Mouse (Mus musculus) yolk sac, embryonic 10.5 days (tissue): ENCODE measurements around the gene Fam234b.

Experiments used
- DNase-seq: peaks from one replicate; pipeline ENCODE4 v3.0.0-alpha.2; 2017; ENCODE audit warnings: low spot score

The Fam234b gene

DNA sequence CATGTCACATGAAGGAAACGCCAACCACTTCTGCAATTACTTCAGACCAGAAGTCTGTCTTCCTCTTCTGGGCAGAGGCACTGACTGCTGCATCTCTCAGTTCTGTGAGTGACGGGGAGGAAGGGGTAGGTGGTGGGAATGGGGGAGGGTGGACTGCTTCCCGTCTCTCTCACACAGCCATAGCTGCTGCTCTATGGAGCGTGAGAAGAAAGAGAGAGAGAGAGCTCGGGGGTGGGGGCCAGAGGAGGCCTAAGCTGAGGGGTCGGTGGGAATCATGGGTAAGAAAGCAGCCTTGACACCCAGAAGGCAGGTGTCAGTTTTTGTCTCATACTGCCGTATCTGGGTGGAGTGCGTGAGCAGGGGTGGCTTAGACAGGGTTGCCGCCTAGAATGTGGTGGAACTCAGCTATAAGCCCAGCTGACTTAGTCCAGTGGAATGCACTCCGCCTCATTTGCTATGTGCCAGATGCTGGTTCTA is 30.7 kb downstream of the Fam234b start:
- no peak for DNase-seq

DNA sequence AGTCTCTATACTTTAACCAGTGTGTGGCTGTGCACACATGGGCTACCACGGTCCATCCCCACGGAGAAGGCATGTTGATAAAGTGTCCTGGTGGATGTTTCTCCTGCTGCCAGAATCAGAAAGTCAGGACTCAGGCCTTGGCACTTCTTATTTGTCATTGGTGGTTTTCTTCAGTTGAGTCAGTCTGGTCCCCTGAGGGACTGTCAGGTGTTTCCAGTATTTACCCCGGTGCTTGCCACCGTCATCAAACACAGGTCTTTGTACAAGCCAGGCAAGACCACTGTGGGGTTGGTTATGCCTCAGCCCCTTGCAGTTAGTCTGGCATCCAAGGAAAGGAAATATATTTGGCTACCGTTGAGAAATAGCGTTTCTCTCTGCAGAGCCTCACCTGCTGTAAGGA is 32.8 kb downstream of the Fam234b start:
- no peak for DNase-seq

DNA sequence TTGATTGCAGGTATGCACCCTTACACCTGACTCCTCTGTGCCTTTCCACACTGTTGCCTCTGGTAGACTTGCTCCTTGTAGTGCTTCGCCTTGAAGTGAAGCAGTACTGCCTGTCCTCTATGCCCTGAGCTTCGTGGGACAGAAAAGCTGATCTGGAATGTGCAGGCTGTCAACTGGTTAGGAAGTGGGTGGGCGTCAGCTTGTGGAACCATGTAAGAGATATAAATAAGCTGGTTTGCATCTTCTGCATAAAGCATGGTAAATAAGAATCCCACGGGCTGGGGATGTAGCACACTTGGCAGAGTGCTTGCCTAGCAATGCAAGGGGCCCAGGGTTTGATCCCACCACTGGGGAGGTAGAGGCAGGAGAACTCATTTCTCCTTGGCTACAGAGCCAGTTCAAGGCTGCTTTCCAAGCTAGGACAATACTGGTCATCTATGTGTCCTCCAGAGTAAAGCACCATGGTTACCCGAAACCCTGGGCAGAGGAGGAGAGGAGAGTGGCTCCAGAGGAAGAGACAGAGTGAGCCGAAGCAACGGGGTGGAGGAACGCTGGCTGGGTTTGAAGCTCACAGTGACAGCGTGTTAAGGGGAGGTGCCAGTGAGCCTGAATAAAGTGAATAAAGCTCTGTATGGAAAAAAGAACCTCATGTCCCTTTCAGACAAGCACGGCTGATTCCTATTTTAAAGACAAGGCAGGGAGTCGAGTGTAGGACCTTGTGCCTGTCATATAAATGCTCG is 34.8 kb downstream of the Fam234b start:
- DNase-seq = no peak

DNA sequence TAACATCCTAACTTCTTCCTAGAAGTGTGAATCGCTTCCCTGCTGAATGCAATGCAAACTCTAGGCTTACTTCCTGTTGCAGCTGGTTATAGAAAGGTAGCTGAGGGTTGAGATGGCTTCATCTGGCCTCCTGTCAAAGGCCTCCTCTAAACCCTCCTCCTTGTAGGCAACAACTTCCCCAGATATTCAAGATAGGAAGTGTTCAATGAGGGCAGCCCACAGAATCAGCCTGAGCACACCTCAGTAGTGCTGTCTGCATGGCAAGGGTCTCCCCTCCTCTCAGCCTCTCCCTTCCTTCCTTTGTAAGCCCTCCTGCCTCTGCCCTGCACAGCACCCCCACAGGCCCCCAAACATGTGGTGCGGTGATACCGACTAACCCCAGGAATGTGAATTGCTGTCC is 38.0 kb downstream of the Fam234b start:
- no peak for DNase-seq

DNA sequence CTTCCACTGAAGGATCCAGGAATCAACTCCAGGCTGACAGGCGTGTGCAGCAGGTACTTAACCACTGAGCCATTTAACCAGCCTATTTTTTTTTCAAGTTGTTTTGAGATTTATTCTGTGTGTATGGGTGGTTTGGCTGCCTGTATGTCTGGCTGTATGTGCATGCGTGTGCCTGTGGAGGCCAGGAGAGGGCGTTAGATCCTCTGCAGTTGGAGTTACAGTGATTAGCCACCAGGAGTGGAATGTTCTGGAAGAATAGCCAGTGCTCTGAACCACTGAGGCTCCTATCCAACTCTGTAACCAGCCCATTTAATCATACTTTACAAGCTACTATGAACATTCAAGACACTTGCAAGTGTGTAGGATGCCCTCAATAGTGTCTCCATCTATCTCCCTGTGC is 38.8 kb downstream of the Fam234b start:
- DNase-seq = no peak

DNA sequence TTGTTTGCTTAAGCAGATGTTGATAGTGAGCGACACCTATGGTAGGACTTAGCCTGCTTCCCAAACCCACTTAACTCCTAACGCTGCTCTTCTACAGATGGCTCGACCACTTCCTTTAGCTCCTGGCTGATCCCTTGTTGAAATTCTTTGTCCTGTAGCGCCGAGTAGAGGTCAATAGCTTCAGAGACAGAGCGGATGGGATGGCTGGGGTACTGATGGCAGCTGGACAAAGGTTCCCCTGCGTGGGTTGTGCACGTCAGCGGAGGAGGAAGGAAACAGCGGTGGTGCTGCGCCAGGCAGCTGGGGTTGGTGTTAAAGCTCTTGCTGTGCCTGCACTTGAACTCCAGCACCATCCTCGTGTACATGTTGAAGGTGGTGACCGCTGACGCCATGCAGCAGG is 39.5 kb downstream of the Fam234b start:
- DNase-seq = no peak

DNA sequence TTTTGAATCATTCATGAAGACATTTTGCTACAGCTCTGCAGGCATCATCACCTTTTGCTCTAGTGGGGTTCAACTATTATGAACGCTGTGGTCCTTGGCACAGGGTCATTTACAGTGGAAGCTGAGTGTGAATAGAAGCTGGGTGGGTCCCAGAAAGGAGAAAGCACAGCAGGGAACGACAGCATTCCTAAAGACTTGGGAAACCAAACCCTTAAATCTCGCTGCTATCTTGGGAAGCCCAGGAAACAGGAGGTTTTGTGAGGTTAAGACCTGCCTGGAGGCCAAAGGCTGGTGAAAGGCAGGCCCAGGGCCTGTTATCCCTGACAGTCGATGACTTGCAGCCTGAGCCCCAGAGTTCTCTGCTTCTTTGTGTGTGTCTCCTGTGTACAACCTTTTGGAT is 40.4 kb downstream of the Fam234b start:
- DNase-seq = no peak

DNA sequence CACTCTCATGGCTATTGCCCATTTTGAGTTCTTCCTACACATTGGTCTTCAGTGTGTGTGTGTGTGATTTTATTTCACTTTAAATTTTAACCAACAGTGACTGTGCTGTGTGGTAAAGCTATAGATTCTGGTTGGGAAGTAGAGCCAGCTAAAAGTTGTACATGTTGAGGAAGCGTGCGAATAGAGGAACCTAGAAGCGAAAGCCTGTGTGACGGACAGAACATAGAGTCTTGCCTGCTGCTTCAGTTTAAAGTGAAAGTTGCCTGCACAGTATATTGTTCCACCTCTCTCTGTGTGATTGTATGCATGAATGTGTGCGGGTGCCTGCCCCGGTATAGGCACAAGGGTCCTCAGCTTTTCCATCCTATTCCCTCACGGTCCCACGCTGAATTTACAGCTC is 42.6 kb downstream of the Fam234b start:
- DNase-seq = no peak

DNA sequence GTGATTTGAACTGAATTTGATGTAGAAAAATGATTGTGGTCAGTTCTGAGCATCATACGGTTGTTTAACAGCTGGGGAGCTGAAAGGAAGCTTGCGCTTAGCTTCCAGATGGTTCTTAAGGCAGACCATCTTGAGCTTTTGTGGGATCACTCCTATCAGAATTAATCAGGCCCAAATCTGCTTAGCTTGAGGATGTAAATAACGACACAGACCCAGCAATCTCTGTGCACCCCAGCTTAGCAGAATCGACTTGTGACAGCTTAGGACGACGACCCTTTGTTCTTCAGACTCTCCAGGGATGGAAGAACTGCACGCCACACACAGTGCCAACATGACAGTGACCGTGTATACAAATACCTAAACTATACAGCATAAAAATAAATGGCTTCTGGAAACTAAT is 47.8 kb downstream of the Fam234b start:
- DNase-seq = no peak

DNA sequence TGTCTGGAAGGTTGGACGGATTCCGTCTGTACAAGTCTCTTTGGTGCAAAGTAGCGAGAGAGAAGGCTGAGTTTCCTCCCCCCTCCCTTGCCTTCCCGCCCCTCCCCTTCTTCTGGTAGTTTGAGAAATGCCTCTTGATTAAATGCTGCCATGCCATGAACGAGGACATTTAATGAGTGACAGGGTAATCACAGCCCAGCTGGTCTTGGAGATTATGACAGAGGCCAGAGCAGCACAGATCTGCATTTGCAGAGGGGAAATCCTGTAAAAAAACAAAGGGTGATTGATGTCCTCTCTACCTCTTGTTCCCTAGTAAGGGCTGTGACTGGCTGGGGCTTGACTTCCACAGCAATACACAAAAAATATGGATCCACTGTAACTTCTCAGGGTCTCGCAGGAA is 50.1 kb downstream of the Fam234b start:
- DNase-seq = no peak

DNA sequence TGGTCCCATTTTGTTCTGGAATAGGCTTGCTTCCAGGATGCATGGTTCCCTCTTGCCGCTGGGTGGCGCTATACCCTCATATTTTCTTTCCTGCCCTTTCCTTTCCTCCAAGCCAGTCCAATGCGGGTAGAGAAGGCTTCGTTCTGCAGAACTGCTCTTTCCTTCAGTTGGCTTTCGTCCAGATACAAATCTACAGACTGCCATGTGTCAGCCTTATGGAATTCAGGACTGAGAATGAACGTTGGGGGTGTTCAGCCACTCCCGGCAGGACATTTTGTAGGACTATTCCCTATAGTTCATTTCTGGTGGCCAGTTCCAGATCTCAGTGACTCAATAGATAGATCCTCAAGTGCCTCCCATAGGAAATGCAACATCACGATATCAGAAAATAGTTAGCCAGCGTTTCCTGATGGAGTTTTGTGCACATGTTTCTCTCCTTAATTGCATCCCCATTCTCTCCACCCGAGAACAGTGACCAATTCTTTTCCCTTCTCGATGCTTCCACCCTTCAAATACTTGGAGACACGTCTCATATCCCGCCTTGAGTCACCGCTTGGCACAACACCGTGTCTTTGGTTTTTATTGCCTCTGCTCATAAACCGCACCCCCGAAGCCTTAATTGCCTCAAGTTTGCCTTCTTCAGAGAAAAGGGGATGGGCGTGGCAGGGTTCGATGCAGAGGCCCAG is 52.2 kb downstream of the Fam234b start:
- DNase-seq = peak; percentile 58

DNA sequence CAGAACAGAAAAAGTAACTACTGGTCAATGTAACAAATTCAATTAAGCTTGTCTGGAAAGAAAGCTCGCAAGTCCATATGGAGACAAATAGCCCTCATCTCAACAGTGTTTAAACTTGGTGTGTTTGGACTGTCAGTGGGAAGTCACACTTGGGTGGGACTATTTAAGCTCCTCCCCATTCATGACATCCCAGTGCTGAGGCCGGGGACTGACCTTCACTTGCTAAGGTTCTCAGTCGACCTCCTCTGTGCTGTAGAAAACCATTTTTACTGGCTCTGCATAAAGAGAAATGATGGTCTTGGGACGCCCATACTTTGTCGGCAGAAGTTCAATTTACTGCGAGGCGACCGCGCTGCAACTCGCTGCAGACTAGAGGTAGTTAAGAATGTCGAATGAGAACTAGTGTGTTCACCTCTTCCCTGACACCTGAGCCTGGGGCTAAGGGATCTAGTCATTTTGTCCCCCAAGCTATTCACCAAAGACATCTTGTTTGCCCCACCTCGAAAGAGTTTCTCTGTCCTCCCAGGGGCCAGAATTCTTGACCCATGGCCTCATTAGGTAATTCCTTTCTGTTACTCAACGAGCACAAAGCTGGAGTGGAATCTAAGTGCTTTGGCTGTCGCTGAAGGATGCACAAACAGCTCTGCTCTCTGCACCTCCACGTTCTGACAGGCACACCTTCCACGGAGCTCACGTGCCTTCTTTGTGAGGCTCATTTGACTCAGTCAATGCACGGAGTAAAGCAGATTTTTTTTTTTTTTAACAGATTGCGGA is 53.3 kb downstream of the Fam234b start:
- no peak for DNase-seq

DNA sequence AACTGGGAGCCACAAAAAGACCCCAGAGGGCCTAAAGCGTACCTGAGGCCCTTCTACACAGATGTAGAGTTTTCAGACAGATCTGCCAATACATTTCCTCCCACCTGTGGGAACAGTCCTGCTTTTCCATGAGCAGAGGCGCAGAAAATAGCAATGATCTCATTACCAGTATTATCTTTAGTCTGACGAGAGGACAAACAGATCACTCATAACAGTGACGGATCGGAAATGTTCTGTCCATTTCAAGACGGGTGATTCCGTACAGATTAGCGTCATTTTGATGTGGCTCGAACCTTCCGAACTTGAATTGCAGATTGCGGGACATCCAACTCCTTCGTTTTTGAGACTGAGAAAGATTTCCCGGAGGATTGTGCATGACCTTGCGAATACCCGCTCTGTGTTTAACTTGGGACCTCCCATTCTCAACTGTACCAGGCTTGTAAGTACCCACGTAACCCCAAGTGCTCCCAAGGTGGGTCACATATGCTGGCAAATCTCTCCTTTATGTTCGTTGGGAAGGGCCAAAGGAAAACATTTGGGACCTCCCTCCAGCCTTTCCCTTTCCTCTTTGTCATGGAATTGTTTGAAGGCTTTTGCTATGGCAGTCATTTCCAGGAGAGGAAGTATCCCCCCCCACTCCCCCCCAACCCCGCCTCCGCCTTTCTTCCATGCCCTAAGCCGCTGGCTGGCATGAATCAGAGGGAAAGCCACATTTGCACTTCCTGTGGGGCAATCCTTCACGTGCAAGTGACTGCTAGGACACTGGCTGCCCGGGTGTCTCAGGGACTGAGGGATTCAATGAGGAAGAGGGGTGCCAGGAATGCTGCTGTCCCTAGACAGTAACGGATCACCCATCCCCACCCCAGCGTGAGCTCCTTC is 54.3 kb downstream of the Fam234b start:
- peak; percentile 26 for DNase-seq

DNA sequence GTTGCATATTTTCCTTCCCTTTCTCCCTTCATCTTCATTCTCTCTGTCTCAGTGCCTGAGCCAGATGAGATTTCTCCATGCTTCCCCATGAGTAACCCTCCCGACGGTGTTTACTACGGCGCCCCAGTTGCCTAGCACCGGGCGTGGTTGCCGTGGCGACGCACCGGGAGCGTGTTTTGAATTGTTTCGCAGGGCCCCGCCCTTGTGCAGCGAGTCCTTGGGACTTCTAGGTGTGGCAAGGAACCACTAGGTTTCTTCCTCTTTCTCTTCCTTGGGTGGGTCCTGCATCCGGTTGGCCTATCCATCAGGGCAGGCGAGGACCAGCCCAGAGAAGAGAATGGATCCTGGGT is 54.9 kb downstream of the Fam234b start:
- DNase-seq = peak; percentile 58

DNA sequence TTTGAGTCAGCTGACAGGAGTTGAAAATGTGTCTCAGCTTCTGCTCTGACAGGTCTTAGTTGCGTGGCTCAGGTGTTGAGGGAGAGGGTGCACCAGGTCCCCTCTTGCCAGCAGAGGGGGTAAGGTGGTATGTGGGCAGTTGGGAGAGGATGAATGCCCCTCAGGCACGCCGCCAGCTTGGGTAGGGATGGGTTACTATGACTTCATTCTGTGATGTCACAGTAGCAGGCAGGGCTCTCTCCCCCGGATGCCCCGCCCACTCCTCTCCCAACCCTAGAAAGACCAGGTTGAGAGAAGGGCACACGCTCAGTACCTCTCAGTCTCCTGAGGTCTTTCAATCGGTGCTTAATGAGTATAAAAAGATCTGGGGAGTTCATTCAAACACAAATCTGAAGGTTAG is 56.4 kb downstream of the Fam234b start, which contains the start of gene Gsg1:
TSS of gene Gsg1 (minus strand) at position 199 of the 400 bp plus-strand sequence.
- DNase-seq = no peak

DNA sequence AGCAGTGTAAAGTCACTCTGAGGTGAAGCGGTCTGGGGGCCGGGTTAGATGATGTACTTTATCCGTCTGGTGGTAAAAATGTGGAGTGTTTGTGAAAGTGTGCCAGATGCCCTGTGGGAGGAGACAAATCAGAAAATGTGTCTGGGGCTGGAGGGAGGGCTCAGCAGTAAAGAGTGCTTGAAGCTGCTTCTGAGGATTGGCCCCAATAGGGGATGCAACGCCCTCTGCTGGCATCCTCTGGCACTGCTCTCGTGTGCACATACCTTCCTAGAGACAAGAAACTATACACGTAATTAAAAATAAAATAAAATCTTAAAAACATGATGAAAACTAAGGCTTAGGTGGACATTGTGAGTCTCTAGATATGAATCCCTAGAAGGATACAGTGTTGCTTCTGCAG is 62.7 kb downstream of the Fam234b start:
- no peak for DNase-seq

DNA sequence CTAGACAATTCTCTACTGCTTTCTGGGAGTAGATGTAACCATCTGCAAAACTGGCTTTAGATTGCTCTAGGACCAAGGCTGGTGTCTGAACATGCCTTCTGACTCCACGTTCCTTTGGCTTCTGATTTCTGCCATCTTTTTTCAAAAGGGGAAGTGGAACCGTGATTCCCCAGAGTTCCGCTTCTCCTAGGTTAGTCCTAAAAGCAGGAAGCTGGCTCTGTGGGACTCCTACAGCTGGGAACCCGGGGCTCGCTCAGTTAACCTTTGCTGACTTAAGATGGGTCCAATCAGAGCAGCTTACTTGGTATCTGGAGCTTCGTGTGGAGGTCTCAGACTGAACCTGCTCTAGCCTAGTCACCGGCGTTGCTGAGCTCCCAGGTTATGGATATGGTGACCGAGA is 63.3 kb downstream of the Fam234b start:
- no peak for DNase-seq

DNA sequence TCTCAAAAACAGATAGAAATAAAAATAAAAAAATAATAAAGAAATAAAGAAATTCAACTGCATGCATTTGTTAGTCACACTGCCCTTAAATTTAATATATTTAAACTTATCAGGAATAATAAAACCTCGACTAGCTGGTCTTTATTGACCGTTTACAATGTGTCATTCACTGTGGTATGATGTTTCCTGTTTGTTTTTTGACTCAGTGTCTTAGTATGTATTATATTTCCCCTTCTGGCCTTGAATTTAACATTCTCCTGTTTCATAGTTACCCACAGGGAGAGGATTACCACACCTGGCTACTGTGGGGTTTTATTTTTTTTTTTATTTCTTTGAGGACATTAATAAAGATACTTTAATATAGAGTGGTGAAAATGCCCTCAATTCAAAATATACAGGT is 64.8 kb downstream of the Fam234b start:
- DNase-seq = no peak

DNA sequence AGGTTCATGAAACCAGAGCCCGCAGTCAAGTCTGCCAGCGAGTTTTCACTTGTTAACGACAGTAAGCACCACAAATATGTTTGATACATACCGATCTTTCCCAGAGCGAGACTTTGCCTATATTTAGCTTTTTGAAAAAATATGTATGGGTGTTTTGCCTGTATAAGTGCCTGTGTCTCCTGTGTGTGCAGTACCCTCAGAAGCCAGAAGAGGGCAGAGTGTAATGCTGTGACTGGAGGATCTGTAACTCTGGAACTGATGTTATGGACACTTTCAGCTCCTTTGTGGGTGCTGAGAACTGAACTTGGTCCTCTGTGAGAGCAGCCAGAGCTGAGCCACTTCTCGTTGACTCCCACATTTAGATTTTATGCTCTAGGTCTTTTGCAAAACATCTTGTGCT is 66.4 kb downstream of the Fam234b start:
- no peak for DNase-seq

DNA sequence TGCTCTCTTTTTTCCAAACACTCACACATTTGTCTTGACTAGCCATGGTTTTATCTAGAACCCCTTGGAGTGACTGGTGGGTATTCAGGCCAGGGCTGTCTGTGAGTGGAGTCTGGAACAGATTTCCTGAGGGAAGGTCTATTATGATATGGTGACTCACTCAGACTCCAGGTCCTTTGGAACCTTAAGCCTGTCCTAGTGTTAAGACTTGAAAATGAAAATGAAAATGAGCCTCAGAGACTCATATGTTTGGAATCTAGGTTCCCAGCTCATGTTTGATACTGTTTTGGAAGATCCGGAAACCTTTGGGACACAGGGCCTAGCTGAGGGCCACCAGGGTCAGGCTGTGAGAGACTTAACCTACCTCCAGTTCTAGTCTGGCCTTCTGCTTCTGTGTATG is 68.3 kb downstream of the Fam234b start:
- no peak for DNase-seq

DNA sequence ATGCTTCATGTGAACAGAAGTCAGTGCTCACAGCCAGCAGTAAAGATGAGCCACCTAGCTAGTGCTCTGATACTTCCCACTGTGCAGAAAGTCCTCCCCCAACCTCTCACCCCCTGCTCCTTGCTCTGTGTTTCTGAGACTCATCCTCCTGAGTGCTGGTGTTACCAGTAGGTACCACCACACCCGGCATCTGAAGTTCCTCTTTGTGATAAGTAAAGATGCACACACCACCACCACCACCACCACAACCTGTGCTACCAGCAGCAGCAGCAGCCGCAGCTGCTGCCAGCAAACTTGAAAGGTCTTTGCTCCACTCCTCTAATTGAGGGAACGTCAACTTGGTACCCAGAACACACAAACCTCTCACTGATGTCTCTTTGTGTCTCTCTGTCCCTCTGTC is 69.4 kb downstream of the Fam234b start:
- DNase-seq = no peak

DNA sequence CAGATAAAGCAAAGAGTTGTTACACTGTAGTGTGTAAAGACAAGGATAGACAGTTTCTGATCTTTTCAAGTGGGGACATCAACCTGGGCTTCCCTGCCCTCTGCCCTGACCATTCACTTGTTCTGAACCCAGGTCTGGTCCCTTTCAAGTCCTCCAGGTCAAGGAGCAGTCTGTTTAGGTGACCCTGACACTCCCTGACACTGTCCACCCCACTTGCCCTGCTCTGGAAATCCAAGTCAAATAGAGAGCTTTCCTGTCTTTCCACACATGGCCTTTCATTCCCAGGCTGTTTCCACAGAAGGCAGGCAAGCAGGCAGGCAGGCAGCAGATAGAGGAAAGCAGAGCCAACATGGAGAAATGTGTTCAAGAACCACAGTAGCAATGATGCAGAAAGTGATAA is 70.6 kb downstream of the Fam234b start:
- DNase-seq = no peak
